Mouse (Mus musculus) cerebellum, postnatal 4 days (tissue): ENCODE data around the gene Dst.

Source experiments
- DNase-seq, 2 experiments: peaks; one replicate each; pipeline ENCODE4 v3.0.0; 2022; ENCODE audit warnings: low spot score in 2 of 2, mixed read lengths in 1 of 2

Dst gene

DNA sequence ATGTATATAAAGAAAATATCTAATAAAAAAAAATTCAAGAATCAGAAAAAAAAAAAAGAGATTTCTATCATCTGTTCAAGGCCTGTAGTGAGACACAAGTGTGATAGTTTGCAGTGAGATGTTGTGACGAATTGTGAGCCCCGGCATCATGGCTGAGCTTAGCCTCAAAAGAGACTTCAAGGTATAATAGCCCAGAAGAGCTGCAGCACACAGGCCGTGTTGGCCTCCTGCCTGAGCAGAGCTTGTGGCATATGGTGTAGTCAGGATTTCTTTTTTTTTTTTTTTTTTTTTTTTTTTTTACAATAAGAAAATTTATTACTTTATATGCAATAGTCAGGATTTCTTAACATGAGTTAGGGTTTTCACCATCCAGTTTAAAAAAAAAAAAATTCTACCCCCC is 191.4 kb downstream of the Dst start:
- DNase-seq = no peak

DNA sequence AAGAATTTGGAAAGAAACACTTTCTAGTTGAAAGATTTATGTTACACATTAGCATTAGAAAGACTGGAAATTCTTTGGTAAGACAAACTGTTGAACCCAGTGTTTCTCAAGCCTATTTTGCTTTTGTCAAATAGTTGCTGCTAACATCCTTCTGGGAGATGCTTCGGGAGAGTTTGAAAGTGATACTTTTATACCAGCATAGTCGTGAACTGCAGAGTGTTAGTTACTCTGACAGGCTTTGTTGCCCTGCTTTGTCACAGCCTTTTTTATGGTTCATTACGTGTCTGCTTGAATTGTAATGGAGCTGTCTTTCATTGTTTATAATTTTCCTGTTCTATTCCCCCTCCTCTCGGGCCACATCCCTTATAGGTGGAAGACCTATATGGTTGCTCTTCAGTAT is 192.4 kb downstream of the Dst start:
- no peak for DNase-seq

DNA sequence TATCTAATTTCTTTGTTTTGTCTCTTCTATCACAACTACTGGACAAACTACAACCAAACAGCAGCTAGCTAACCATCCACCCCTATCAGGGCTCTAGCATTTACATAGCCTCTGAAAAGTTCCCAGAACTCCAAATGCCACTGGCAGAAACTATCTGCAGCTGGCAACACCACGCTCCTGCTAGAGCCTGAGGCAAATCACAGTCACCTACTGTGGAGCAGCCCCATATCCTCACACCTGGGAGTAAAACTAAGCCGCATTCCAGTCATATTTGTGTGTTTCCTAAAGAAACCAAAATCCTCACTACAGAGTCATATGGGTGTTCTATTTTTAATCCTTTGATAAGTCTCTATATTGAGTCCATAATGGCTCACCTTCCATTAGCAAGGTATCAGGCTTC is 194.6 kb downstream of the Dst start:
- DNase-seq = no peak

DNA sequence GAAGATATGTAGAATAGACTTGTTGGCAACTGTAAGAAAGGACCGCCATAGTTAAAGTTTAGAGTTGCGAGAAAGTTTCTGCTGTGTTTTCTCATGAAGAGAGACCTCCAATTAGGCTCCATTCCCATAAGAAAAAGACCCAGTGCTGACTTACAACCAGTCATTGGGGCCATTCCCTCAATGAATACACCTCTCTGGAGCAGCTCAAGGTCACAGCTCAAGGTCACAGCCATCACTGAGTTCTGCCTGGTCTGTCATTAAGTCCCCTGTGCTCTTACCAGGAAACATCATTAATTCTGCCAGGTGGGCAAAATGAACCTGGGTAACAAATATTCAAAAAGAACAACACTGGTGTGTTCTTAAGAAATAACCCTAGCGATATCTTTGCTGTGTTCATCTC is 195.2 kb downstream of the Dst start:
- no peak for DNase-seq

DNA sequence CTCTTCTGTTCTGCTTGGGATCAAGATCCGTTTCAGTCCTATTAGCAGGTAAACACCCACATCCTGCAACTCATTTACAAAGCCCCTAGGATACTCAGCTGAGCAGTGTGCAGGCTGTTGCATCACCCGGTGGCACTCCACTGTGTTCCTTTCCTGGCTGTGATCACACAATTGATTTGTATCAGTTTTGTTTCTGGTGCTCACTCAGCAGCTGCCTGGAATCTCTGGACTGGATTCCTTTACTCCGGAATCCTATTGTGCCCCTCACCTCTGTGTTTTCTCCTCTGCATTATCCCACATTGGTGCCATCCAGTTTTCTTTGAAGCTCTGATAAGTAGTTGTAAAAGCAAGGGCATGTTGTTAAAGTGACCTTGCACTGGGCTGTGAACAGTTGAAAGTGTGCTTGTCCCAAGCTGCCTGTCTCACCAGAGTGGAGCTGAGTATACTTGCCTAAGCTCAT is 195.7 kb downstream of the Dst start:
- DNase-seq = no peak

DNA sequence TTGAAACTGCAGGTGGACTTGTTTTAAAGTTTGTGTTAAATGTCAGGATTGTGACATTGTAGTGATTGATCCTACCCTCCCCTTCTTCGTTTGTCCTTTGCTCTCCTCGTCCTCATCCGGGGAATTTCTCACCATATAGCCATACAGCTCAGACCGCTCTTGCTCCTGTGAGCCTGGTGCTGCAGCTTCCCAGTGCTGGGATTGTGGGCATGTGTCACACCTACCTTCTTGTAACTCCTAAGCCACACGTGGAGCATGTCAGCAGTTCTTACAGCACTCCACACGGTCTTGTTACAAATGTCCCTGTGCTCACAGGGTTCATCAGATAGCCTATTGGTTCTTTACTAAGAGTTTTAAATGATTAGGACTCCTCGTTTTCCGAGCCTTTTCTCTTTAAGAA is 196.8 kb downstream of the Dst start:
- no peak for DNase-seq

DNA sequence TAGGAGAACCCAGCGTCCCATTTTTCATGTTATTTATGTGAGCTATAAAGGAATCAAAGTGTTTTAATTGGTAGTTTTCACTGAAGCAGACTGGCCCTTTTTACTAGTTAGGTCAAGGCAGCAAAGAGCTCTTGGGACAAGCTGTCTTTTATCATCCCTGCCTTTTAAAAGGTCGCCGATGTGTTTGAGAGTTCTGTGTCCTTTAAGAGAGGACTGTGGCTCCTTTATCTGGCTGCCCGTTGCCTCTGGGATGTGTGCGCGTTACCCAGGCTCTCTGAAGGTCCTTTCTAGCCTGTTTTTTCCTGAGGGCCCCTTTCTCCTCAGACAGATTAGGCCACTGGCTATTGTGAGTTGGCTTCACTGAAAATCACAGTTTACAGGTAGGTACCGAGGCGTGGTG is 198.6 kb downstream of the Dst start:
- DNase-seq = no peak

DNA sequence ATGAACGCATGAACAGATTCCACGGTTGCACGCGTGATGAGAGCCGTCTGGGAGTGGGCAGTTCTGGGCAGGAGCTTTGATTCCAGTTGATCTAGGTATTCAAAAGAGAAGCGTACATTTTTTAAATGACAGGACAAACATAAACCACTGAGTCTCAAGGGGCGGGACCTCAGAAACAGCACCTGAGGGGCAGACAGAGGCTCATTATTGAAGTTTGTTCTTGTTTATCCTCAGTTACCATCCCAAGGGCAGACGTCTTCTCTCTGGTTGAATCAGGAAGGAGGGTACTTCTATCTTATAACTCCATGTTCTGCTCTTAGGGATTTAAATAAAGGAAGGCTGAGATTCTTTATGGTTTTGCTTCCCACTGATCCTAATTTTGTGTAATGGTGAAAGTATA is 199.1 kb downstream of the Dst start:
- DNase-seq = no peak

DNA sequence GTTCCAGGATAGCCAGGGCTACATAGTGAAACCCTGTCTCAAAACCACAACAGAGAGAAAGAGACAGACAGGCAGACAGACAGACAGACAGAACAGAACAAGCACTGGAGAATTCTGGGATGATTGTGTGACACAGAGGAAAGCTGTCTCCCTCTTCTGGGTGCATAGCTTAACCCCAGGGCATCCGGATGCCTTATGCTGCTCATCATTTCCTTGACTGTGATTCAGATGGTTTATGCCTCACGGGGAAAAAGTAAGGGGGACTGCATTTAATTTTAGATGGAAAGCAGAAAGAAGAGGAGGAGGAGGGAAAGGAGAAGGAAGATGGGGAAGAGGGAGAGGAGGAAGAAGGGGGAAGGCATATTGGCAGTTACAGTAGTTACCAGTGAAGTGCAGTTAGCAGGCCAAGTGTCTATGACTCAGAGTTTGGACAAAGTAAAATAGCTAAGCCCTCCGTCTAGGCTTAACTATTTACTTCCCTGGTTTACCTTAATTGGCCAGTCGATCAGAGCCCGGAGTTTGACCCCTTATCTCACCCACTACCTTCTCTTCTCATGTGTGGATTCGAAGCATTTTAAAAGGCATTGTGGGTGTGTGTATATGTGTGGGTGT is 201.7 kb downstream of the Dst start:
- no peak for DNase-seq

DNA sequence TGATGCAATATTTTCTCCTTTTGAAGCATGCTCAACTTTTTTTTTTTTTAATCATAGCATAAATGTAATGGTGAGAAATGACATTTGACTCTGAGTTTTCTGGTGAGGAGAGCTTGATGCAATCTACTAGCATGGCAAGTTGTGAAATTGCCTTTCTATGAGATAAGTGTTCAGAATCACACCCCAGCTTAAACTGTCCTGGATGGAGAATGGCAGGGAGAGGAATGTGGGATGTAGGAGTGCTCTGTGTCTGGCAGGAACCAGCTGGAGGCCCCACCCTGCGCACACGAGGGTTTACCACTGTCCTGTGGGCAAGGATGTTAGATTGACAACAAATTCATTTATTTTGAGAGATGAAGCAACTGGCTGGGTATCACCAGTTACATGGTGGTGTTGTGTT is 202.8 kb downstream of the Dst start:
- no peak for DNase-seq

DNA sequence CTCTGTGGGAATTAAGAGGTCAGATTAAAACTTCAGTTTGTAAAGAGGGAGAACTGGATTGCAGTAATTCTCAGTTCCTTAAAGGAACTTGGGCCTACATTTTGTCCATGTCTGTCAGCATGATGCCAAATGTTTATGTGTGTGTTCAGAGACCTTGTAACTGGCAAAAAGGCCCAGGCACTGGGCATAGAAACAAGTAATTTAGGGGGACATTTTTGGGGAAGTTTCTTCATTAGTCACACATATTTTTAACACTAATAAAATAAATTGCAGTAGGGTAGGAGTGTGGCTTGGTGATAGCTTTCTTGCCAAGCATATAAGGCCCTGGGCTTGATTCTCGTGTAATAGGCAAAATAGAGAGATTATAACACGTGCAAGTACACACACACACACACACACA is 203.9 kb downstream of the Dst start:
- no peak for DNase-seq

DNA sequence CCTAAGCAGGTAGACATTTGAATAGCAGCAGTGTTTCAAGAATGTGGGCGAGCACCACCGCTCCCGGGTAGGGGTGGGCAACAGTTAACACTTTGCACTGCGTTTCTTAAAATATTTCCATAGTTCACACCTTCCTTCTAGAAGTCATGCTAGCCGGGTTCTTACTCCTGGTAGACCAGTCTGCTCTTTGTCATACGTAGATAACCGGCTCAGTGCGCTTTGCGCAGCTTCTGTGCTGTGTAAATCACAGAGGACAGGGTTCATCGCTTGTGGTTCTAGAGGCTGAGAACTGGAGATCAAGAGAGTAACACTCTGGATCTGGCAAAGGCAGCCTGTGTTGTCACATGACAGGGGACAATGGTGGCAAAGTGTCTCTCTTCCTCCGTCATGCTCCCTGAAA is 208.4 kb downstream of the Dst start:
- DNase-seq = no peak

DNA sequence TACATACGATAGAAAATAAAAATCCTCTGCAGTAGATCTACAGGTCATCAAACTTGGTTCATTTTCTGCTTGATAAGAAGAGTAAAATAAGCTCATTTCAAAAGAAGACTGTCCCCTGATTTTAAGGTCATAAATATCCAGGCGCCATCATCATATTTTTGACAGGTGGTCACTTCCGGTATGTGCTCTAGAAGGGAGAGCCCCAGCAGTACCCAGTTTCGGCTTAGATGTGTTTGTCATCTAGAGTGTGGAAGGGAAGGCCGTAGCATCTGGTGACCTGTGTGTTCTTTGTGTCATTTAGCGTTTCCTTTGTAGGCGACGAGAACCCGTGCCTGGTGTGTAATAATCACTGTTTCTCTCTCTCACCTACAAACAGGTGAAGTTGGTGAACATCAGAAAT is 209.0 kb downstream of the Dst start:
- DNase-seq = no peak

DNA sequence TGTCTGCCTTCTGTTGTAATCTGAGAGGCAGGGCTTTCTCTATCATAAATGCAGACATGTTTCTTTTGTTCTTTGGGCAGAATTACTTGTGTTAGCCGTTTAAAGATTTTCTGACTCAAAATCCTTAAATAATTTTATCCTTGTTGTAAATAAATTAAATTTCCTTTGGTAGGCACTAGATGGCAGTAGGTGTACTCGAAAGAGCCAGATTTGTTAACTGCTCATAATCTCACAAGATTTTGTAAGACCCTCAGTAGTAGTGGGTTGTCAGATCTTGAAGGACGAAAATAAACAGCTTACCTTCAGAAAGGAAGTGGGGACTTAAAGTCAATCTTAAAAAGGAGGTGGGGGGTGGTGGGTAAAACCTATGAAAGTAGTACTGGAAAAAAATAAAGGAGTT is 209.7 kb downstream of the Dst start:
- DNase-seq = no peak

DNA sequence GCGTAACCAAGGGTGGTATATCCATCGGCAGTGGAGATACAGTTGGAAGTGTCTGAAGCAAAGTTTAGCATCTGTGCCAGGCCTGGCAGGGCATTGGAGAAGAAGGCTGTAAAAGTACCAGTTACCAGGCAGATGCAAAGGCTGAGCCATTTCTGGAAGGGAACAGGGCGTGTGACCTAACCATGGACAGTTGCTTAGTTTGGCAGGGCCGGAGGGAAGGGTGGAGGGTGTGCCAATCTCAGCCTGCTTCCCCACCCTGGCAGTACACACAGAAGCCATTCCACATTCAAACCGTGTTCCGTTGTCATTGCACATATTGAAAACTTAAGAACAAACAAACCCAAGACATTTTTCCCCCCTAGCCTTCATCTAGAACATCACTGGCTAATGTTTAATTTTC is 212.0 kb downstream of the Dst start:
- no peak for DNase-seq

DNA sequence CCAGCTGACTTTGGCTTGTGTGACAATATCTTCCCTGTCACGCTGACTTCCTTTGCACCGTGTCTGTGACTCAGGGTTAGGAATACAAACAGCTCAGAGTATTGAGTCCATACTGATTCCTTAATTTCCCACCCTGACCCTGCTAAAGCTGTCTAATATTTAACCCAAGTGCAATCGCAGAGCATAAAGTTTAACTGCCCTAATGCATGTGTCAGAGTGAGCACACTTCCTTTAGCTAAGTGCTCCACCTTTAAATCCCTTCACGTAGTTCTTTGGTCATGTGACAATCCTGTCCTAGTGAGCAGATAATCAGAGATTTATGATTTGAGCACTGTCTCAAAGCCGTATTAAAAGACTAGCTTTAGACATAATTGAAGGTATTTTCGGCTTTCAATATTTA is 212.6 kb downstream of the Dst start:
- DNase-seq = no peak

DNA sequence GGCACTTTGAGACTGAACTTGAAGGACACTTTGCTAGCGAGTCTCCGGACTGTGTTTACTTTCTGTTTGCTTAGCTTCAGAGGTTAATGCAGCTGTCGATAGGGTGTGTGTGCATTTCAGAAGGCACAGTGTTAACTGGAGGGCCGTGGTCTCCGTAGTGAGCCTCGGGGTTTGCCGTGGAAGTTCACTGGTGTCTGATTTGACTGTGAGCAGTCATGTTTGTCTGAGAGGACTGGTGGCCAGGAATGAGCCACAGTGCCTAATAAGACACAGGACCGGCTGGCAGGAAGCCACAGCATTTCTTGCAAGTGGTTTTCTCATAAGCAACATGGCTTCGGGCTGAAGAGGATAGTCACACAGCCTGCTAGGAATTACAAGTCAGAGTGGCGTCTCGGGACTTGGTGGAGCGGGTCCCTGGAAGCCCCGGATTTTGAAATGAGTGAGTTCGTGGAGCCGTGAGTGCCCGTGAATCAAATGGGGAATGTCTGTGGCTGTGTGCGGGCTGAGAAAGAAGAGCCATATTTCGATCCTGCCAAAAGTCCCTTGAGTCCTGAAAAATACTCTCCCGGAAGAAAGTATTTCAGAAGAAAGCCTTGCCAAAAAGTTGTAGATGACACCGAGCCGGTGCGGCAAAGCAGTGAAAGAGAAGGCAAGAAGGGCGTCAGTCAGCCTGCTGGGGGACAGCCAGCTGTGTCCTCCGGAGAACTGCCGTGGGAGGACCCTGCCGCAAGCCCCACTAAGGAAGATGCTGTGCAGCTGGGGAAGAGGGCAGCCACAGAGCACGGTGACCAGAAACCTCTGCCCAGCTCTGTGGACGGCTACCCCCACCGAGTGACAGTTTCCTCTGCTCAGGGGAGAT is 213.4 kb downstream of the Dst start:
- DNase-seq = peak in 1 of 2 experiments; percentile 56

DNA sequence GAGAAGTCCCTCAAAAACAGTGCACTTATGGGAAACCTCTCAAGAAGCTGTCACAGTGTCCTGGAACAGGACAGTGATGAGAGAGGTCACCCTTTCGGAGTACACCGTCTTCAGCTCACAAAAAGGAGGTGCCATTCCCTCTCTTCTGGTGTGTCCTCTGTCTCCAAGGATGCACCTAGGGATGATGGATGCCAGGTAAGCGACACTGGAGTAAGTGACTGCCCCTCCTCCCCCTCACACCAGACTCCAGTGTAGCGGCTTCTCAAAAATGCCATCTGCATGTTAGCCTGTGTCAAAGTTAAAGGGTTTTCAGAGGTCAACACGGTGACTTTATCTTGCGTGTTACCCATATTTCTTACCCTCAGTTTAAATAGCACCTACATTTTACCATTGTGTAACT is 214.2 kb downstream of the Dst start:
- DNase-seq = no peak

DNA sequence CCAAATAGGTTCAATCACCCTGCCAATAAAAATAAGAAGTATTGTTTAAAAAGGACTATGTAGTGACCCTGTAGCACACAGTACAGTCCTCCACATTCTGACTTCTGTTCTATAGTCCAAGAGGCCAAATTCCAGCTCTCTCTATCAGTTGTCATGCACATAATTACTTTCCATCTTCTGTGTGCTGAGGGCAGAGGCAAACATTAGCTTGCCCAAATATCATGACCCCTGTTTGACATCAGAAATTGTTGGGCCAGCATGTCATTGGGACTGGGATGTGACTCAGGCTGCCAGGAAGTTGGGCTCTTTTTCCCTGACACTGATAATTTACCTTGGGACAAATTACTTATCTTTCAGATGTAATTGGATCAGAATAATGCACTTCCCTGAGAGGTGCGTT is 214.9 kb downstream of the Dst start:
- DNase-seq = no peak

DNA sequence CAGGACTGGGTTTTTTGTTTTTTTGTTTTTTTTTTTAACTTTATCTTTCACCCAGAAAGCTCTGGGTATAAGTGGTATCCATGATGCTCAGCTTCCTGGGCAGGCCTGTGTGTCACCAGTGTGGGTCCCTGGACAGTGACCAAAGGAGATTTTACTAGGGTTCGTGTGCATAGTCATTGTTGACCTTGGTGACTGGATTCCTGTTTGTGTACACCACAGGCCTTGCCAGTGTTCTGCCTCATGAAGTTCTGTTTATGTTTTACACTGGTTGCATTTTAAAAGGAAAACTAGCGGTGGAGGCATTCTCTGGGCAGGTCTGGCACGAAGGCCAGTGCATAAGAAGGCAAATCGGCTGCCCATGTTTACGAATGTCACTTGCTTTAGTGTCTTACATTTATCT is 215.3 kb downstream of the Dst start:
- no peak for DNase-seq

DNA sequence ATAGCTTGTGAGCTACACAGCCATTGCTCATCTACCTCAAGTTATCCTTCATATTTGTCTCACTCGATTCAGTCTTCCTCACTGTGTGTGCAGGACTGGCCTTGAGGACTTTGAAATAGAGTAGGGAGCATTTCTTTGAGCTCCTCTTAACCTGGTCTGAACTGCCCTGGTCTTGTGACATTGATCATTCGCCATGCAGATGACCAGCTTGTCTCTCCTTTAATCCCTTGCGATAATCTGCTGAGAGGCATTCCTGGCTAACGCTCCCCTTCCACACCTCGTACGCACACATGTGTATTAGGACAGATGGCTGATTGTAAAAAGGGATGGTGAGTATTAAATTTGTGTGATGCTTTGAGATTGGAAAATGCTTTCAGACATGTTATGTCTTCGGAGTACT is 216.4 kb downstream of the Dst start:
- DNase-seq = no peak

DNA sequence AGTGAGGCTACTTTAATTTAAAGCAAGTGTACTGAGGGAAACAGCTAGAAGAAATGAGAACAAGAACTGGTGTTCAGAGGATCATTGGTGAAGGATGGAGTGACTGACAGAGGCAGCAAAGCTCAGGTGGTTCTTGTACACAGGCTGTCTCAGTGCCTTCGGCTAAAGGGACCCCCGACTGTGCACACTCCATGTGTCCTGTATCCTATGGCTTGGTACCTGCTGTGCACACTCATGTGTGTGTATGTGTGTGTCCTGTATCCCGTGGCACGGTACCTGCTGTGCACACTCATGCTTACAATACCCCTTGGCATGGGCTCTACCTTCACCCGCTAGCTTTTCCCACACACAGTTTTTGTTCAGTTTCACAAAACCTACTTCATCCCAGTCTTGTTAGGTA is 217.1 kb downstream of the Dst start:
- no peak for DNase-seq

DNA sequence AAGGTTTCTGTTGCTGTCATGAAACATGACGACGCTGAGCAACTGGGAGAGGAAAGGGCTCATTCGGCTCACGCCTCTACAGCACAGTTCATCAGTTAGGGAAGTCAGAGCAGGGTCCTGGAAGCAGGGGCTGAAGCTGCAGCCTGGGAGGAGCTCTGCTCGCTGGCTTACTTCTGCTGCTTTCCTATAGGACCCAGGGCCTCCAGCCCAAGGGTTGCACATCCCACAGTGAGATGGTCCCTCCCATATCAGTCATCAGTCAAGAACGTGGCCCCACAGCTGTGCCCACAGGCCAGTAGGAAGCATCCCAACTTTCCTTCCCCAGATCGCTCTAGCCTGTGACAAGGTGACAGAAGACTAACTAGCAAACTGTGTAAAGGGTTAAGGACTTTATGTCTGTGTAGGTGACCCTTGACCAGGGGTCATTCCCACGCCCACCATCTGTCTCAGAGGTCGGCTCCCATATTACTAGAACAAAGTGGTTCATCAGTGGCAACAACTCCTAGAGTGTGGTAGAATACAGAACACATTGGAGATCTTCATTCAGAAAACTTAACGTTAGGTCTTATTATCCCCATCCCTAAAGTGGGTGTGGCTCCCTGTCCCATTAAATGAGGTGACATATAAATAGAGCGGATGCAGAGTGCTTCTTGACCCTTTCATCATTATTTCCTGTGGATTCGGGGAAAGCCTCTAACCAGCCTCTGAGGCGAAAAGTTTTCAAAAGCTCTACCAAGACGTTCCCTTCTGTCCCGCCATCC is 219.9 kb downstream of the Dst start:
- DNase-seq = no peak
